Mouse (Mus musculus) brown adipose tissue, adult 24 weeks (tissue): ENCODE measurements around the gene Cdk5rap2. TPM values are rescaled to one million over a fixed set of nuclear protein-coding genes. Genes with fewer than 3 reads are reported as not detected.

Experiments used
- H3K27ac ChIP-seq: fragments of 200-500 bp; replicated peaks from 2 replicates; pipeline ENCODE4 v1.5.1; 2012; ENCODE audit warnings: low read depth, mild to moderate bottlenecking, low read length
- H3K4me1 ChIP-seq: fragments of 200-500 bp; 2 replicates; pipeline ENCODE4 v1.6.1; 2012; ENCODE audit warnings: low read length, mixed read lengths; ENCODE audit not compliant: control insufficient read depth, insufficient read depth, insufficient read length
- H3K4me3 ChIP-seq: fragments of 200-500 bp; 2 replicates; pipeline ENCODE4 v1.5.1; 2012; ENCODE audit warnings: low read depth, mild to moderate bottlenecking, low read length, moderate library complexity; ENCODE audit not compliant: insufficient read depth
- polyA plus RNA-seq: library from polyadenylated mRNA; stranded (reverse); fragments of >200 nt; gene quantifications from 2 replicates; pipeline ENCODE4 v1.2.4, GENCODE M21; 2012; ENCODE audit not compliant: missing spikeins, insufficient read depth, insufficient read length

The Cdk5rap2 gene
- polyA plus RNA-seq, 1 experiment = 2.5 TPM

- H3K4me1 ChIP-seq = no peaks in the 10 kb centered on the region
- H3K27ac ChIP-seq = no peak overlapping the region
- no peak overlapping the region for H3K4me3 ChIP-seq
Observed at GRCm38 (mm10) chr4:70321586-70321985, 88.7 kb downstream of the Cdk5rap2 start.

- no peak overlapping the region for H3K4me3 ChIP-seq
- no peaks in the 10 kb centered on the region for H3K4me1 ChIP-seq
- H3K27ac ChIP-seq = no peak overlapping the region
Observed at GRCm38 (mm10) chr4:70312170-70312569, 98.1 kb downstream of the Cdk5rap2 start.

- H3K4me1 ChIP-seq = no peaks in the 10 kb centered on the region
- no peak overlapping the region for H3K4me3 ChIP-seq
- no peak overlapping the region for H3K27ac ChIP-seq
Observed at GRCm38 (mm10) chr4:70311530-70311929, 98.7 kb downstream of the Cdk5rap2 start.

GRCm38 (mm10) chr4:70307230-70307629, 103.0 kb downstream of the Cdk5rap2 start:
- H3K27ac ChIP-seq = no peak overlapping the region
- H3K4me3 ChIP-seq = no peak overlapping the region
- H3K4me1 ChIP-seq = no peaks in the 10 kb centered on the region

GRCm38 (mm10) chr4:70303870-70304269, 106.4 kb downstream of the Cdk5rap2 start:
- Histone ChIP-seq H3K4me3 (no peak overlapping the region), H3K4me1 (no peaks in the 10 kb centered on the region), H3K27ac (no peak overlapping the region)

GRCm38 (mm10) chr4:70301187-70301586, 109.1 kb downstream of the Cdk5rap2 start:
- H3K4me3 ChIP-seq = no peak overlapping the region
- no peak overlapping the region for H3K27ac ChIP-seq
- no peaks in the 10 kb centered on the region for H3K4me1 ChIP-seq

GRCm38 (mm10) chr4:70289361-70289760, 120.9 kb downstream of the Cdk5rap2 start:
- H3K27ac ChIP-seq = no peak overlapping the region
- no peaks in the 10 kb centered on the region for H3K4me1 ChIP-seq
- no peak overlapping the region for H3K4me3 ChIP-seq

- Histone ChIP-seq H3K4me1 (no peaks in the 10 kb centered on the region), H3K4me3 (no peak overlapping the region), H3K27ac (no peak overlapping the region)
Observed at GRCm38 (mm10) chr4:70283163-70283562, 127.1 kb downstream of the Cdk5rap2 start.

- Histone ChIP-seq H3K27ac (no peak overlapping the region), H3K4me3 (no peak overlapping the region), H3K4me1 (no peaks in the 10 kb centered on the region)
Observed at GRCm38 (mm10) chr4:70278882-70279281, 131.4 kb downstream of the Cdk5rap2 start.

GRCm38 (mm10) chr4:70278057-70278456, 132.2 kb downstream of the Cdk5rap2 start:
- H3K27ac ChIP-seq = no peak overlapping the region
- H3K4me3 ChIP-seq = no peak overlapping the region
- no peaks in the 10 kb centered on the region for H3K4me1 ChIP-seq

- Histone ChIP-seq H3K4me1 (no peaks in the 10 kb centered on the region), H3K4me3 (no peak overlapping the region)
Observed at GRCm38 (mm10) chr4:70272943-70273342, 137.3 kb downstream of the Cdk5rap2 start.

GRCm38 (mm10) chr4:70272527-70272926, 137.7 kb downstream of the Cdk5rap2 start:
- Histone ChIP-seq H3K4me3 (no peak overlapping the region), H3K27ac (no peak overlapping the region), H3K4me1 (no peaks in the 10 kb centered on the region)

More at GRCm38 (mm10) chr4:70272943-70273342, 137.3 kb downstream of the Cdk5rap2 start:
- H3K27ac ChIP-seq = no peak overlapping the region

- no peak overlapping the region for H3K4me3 ChIP-seq
Observed at GRCm38 (mm10) chr4:70267213-70267906, 142.9 kb downstream of the Cdk5rap2 start.

GRCm38 (mm10) chr4:70265248-70265647, 145.0 kb downstream of the Cdk5rap2 start:
- Histone ChIP-seq H3K4me1 (no peaks in the 10 kb centered on the region), H3K27ac (no peak overlapping the region), H3K4me3 (no peak overlapping the region)

More at GRCm38 (mm10) chr4:70267213-70267906, 142.9 kb downstream of the Cdk5rap2 start:
- no peak overlapping the region for H3K27ac ChIP-seq
- no peaks in the 10 kb centered on the region for H3K4me1 ChIP-seq

- Histone ChIP-seq H3K27ac (no peak overlapping the region), H3K4me1 (no peaks in the 10 kb centered on the region), H3K4me3 (no peak overlapping the region)
Observed at GRCm38 (mm10) chr4:70262850-70263249, 147.4 kb downstream of the Cdk5rap2 start.

GRCm38 (mm10) chr4:70261315-70261714, 148.9 kb downstream of the Cdk5rap2 start:
- Histone ChIP-seq H3K4me3 (no peak overlapping the region), H3K4me1 (no peaks in the 10 kb centered on the region), H3K27ac (no peak overlapping the region)
